Mouse (Mus musculus): ENCODE data around the gene 1500011B03Rik.

The 1500011B03Rik gene

GRCm38 (mm10) chr5:114780912-114781311 lies 42.4 kb downstream of the 1500011B03Rik start:
- no peak for DNase-seq

GRCm38 (mm10) chr5:114779956-114780489 lies 43.2 kb downstream of the 1500011B03Rik start:
- peak; percentile 34 to 43 for DNase-seq

DNA sequence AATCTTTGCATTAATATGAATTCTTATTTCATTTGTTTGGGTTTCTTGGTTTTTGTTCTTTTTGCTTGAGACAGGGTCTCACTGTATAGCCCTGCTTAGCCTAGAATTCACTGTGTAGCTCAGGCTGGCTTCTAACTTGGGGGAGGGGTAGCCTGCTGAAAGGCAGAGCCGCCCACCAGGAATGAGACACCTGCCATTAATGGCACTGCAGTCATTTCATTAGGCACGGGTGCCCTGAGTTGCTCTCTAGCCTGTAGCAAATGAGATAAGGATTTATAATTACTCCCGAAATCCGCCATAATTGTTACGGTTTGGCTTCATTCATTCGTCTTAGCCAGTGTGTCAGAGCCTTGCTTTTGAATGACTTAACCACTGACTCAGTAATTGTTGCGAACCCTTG lies 47.1 kb downstream of the 1500011B03Rik start:
- no peak for DNase-seq

DNA sequence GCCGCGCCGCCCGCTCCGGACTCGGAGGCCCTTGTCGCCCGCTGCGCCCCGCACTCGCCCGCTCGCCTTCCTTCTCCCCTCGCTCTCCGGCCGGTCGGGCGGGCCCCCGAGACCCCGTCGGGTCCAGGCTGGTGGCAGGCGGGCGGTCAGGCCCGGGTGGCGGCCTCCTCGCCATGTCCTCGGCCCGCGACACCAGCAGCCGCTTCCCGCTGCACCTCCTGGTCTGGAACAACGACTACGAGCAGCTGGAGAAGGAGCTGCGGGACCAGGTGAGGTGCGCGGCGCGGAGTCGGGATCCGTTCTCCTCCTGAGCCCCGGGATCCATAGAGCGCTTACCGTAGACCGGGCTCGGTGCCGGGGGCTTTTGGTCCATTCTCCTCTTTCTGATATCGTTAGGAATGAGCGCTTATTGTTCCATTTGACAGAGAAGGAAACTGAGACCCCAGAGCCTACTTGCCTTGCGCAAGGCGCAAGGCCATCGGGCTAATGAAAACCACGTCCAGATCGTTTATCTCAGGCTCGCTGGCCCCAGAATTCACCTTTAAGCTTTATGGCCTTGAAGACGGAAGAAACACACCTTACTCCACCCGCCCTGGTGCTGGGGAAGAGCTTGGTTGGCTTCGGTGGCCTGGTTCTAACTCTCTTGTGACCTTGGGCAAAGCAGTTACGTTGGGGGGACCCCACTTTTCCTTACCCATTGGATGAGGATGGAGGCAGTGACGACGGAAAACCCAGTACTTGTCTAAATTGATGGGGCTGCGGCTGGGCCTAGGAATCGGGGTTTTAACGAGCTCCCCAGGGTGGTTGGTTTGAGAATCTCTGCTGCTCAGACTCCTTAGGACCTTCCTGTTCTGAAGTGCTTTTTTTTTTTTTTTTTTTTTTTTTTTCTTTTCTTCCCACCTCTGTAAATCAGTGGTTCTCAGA lies 48.0 kb downstream of the 1500011B03Rik start, which contains the start of gene Git2:
Gene Git2 (minus strand): TSS at position 462 of the 924 bp plus-strand sequence.
- DNase-seq = peak; percentile 24 to 36

DNA sequence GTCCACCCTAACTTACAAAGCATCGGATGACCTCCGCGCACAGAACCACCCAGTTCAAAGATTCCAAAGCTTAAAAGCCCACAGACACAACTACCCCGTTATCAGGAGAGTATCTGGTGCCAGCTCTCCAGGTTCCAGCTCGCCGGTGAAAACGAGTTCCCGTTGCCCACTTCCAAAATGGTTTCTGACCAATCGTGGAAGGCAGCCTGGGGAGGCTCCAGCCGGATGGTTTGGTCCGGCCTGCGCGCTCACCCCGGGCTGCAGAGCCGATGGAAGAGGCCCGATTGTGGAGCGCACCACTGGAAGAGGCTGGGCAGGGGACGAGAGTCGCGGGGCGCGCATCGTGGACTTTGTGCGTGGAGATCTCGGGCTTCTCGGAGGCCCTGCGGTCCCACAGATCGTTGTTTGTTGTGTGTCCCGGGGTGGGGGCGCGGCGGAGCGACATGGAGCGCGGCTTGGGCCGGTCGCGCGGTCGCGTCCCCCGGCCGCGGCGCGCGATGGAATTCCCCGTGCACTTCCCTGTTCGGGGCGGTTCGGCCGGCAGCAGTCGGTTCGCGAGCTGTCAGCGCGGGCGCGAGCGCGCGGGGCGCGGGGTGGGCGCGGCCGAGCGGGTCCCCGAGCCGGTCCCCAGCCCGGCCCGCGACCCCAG lies 48.7 kb downstream of the 1500011B03Rik start, which contains the start of gene Ankrd13a:
Gene Ankrd13a (plus strand): TSS at position 275 of the 649 bp plus-strand sequence.
- peak; percentile 84 to 89 for DNase-seq

DNA sequence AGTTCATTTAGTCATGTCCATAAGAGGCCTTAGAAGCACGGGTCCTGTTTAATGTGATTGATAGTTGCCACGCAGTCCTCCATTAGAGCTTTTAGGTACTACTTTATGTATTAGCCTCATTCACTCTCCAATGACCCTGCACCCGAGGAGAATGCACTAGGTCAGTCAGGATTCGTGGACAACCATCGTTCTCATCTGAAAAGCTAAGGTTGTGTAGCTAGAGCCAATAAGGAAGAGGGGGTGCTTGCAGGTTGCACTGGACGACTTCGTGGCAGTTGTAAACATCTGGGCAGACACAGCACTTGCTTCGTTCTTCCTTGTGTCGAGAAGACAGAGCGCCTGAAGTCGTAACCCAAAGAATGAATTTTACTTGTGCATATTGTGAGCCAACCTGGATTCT lies 49.5 kb downstream of the 1500011B03Rik start:
- peak; percentile 51 to 54 for DNase-seq

GRCm38 (mm10) chr5:114773211-114773710 lies 50.0 kb downstream of the 1500011B03Rik start:
- peak; percentile 97 to 99 for DNase-seq

GRCm38 (mm10) chr5:114772456-114773203 lies 50.6 kb downstream of the 1500011B03Rik start:
- peak; percentile 83 to 89 for DNase-seq

- DNase-seq = no peak
These were observed 51.5 kb downstream of the 1500011B03Rik start for GRCm38 (mm10) chr5:114771796-114772195.

DNA sequence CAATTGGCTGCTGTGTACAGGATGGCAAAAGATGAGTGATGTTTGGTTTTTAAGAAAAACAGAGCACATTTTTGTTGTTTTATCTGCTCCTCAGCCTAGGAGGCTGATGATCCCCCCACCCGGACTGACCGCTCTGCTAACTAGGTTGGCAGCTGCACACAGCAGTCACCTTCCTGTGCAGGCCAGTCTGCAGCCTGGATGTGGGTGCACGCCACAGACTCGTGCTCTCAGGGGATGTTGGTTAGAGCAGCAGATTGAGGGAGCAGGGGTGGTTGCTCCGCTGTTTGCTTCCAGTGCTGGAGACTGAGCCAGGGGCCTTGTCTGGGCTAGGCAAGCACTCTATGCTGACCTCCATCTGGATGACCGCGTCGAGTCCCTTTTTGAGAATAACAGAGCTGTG lies 53.5 kb downstream of the 1500011B03Rik start:
- peak; percentile 45 to 63 for DNase-seq

DNA sequence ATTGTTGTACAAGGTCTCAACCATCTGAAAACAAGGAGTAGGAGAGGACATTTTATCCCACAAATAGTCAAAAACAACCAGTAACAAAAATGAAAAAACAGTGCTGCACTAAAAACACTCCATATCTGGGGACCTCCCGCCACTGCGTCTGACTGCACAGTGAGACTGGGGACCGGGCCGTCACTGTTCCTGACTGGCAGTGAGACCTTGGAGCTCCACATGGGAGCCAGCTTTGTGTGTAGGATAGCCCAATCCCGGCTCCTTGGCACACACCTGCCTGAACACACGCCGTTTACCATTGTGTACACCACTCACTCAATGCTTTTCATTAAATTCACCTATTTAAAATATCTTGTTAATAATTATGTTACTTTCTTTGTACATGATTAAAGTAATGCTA lies 56.1 kb downstream of the 1500011B03Rik start:
- DNase-seq = no peak

- DNase-seq = no peak
These were observed 56.6 kb downstream of the 1500011B03Rik start for GRCm38 (mm10) chr5:114766686-114767085.

DNA sequence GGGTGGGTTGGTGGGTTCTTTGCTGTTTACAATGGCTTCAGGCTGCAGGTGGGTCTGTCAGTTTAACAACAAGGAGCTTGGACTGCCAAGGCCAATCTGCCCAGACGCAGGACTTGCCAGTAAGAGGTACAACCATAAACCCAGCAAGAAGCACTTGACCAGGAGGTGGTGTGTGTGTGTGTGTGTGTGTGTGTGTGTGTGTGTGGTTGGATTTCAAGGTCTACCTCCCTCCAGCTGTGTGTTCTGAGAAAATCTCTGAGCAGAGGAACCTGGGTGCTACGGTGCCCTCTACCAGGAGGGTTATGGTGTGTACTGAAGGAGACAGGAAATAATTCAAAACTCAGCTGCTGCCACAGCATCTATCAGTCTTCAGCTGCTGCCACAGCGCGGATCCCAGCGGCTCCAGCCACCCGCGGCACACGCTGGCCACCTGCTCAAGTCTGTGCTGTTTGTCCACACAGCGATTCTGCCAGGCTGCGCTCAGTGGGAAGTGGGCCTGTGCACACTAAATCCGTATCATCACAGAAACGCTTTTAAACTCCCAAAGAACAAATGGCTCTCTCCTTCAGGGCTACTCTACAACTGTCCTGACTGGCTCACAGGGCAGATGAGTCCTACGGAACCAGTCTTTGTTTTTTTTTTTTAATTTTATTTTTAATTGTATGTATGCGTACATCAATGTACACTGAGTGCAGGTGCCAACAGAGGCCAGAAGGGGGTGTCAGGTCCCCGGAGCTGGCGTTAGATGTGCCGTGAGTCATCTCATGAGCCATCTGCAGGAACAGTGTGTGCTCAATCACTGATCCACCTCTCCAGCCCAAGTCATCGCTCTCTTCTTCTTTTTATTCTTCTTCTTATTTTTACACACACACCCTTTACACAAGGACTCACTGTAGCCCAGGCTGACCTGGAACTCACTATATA lies 58.2 kb downstream of the 1500011B03Rik start:
- no peak for DNase-seq

- no peak for DNase-seq
These were observed 61.3 kb downstream of the 1500011B03Rik start for GRCm38 (mm10) chr5:114761980-114762379.

DNA sequence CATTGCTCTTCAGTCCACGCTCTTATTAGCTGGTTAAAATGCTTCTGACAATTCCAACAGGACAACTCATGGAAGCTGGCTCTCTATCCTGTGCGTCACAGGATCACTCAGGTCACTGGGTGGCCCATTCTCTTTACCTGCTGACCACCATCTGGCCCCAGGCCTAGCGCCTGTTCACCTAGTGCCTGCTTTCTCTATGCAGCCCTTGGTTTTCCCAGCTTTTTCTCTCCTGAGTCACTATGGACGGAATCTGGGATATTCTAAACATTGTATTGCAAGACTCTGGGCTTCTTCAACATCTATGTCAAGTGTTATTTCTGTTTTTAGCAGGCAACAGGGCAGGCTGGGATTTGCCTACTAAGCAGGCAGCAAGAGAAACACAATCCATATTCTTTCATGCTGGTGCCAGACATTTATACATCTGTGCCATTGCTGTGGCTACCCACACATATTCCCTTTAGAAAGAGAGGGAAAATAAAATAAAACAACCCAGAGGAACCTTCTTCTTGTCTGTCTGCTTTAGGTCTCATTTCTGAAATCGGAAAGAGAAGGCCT lies 63.7 kb downstream of the 1500011B03Rik start:
- no peak for DNase-seq

All from thymus, postnatal 36 days (tissue).